Mouse (Mus musculus): ENCODE results near the gene Tom1l2. TPM values are rescaled to one million over a fixed set of nuclear protein-coding genes. Genes with fewer than 3 reads are reported as not detected.

Gene Tom1l2
- polyA plus RNA-seq, 1 experiment from 2014 or later = 74.6 TPM

DNA sequence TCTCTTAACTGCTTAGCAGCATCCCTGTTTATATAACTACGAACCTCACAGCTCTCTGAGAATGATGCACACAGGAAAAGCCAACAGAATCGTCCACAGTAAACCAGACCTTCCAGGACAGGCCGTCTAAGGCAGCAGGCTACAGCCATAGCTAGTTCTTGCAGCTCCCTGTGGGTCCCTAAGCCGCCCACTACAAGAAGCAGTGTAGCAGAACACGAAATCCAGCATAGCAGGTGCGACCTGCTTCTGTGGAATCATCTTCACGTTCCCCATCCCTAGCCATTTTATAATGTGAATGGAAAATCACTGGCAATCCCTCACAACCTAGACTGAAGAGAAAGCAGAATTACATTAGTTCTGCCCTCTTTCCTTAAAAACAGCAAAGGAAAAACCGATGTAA lies 35.8 kb downstream of the Tom1l2 start:
- Histone ChIP-seq H3K36me3 (ENCODE audit: control insufficient read depth, insufficient read depth, low read length) (no peaks in the 10 kb centered on the region), H3K27ac (ENCODE audit: low read length) (no peak overlapping the region), H3K9me3 (replicated peaks; ENCODE audit: control insufficient read depth, low read length, poor library complexity, severe bottlenecking) (no peaks in the 10 kb centered on the region), H3K4me2 (ENCODE audit: low read length) (no peak overlapping the region), H3K9ac (ENCODE audit: low read depth, low read length) (no peak overlapping the region), H3K4me1 (ENCODE audit: control insufficient read depth, insufficient read depth, low read length) (peaks cover 31% of the 10 kb centered on the region), H3K4me3 (ENCODE audit: low read depth, low read length) (no peak overlapping the region), H3K27me3 (ENCODE audit: control insufficient read depth, insufficient read depth, low read depth, low read length) (no peaks in the 10 kb centered on the region)
- ATAC-seq = no peak
- WGBS = 75% methylated on average over 8 of the region's 8 CpGs

DNA sequence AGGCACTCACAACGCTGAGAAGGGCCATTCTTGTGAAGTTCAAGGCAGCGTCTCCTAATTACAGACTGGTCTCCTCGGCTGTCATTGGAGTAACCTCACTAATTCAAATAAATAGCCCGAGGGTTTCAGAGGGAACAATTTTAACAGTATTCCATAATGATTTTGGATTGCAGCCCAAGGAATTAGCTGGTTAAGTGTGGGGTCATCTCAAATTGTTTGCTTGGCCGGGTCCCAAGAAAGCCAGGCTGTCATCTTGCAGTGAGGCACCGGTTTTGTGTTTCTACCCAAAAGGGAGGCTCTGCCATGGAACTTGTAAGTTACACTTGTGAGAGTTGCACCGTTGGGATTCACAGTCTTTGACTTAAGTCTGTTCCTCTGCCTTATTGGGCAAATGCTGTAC lies 36.5 kb downstream of the Tom1l2 start:
- no peaks in the 10 kb centered on the region for H3K36me3 ChIP-seq (ENCODE audit: control insufficient read depth, insufficient read depth, low read length)
- H3K9me3 ChIP-seq (replicated peaks; ENCODE audit: control insufficient read depth, low read length, poor library complexity, severe bottlenecking) = no peaks in the 10 kb centered on the region
- no peak overlapping the region for H3K4me2 ChIP-seq (ENCODE audit: low read length)
- 54% methylated on average over 7 of the region's 7 CpGs for WGBS
- H3K27ac ChIP-seq (ENCODE audit: low read length) = no peak overlapping the region
- H3K4me1 ChIP-seq (ENCODE audit: control insufficient read depth, insufficient read depth, low read length) = peaks cover 37% of the 10 kb centered on the region
- no peaks in the 10 kb centered on the region for H3K27me3 ChIP-seq (ENCODE audit: control insufficient read depth, insufficient read depth, low read depth, low read length)
- ATAC-seq = no peak
- no peak overlapping the region for H3K9ac ChIP-seq (ENCODE audit: low read depth, low read length)
- H3K4me3 ChIP-seq (ENCODE audit: low read depth, low read length) = no peak overlapping the region

- Histone ChIP-seq H3K36me3 (ENCODE audit: control insufficient read depth, insufficient read depth, low read length) (no peaks in the 10 kb centered on the region), H3K4me3 (ENCODE audit: low read depth, low read length) (no peak overlapping the region), H3K9me3 (replicated peaks; ENCODE audit: control insufficient read depth, low read length, poor library complexity, severe bottlenecking) (no peaks in the 10 kb centered on the region), H3K27me3 (ENCODE audit: control insufficient read depth, insufficient read depth, low read depth, low read length) (no peaks in the 10 kb centered on the region), H3K4me2 (ENCODE audit: low read length) (peak overlapping the region; percentile 31), H3K27ac (ENCODE audit: low read length) (peak overlapping the region; percentile 96), H3K4me1 (ENCODE audit: control insufficient read depth, insufficient read depth, low read length) (peaks cover 25% of the 10 kb centered on the region), H3K9ac (ENCODE audit: low read depth, low read length) (peak overlapping the region; percentile 57)
- WGBS = under 1% methylated on average over 8 of the region's 8 CpGs
- ATAC-seq = peak; percentile 95
Observed at GRCm38 (mm10) chr11:60311025-60311854, 41.5 kb downstream of the Tom1l2 start.

GRCm38 (mm10) chr11:60309875-60310274 lies 42.8 kb downstream of the Tom1l2 start:
- Histone ChIP-seq H3K36me3 (ENCODE audit: control insufficient read depth, insufficient read depth, low read length) (no peaks in the 10 kb centered on the region), H3K27ac (ENCODE audit: low read length) (no peak overlapping the region; the same call in 1 of the 2 replicates)
- no peak for ATAC-seq

GRCm38 (mm10) chr11:60308506-60309116 lies 44.1 kb downstream of the Tom1l2 start:
- H3K9ac ChIP-seq (ENCODE audit: low read depth, low read length) = no peak overlapping the region
- no peak overlapping the region for H3K27ac ChIP-seq (ENCODE audit: low read length)
- no peaks in the 10 kb centered on the region for H3K9me3 ChIP-seq (replicated peaks; ENCODE audit: control insufficient read depth, low read length, poor library complexity, severe bottlenecking)
- ATAC-seq = no peak
- H3K36me3 ChIP-seq (ENCODE audit: control insufficient read depth, insufficient read depth, low read length) = no peaks in the 10 kb centered on the region
- no peak overlapping the region for H3K4me3 ChIP-seq (ENCODE audit: low read depth, low read length)
- H3K27me3 ChIP-seq (ENCODE audit: control insufficient read depth, insufficient read depth, low read depth, low read length) = no peaks in the 10 kb centered on the region
- WGBS = 79% methylated on average over 12 of the region's 12 CpGs
- peaks cover 30% of the 10 kb centered on the region for H3K4me1 ChIP-seq (ENCODE audit: control insufficient read depth, insufficient read depth, low read length)
- no peak overlapping the region for H3K4me2 ChIP-seq (ENCODE audit: low read length)

More at GRCm38 (mm10) chr11:60309875-60310274, 42.8 kb downstream of the Tom1l2 start:
- no peaks in the 10 kb centered on the region for H3K9me3 ChIP-seq (replicated peaks; ENCODE audit: control insufficient read depth, low read length, poor library complexity, severe bottlenecking)
- H3K27me3 ChIP-seq (ENCODE audit: control insufficient read depth, insufficient read depth, low read depth, low read length) = no peaks in the 10 kb centered on the region
- peaks cover 30% of the 10 kb centered on the region for H3K4me1 ChIP-seq (ENCODE audit: control insufficient read depth, insufficient read depth, low read length)
- H3K9ac ChIP-seq (ENCODE audit: low read depth, low read length) = no peak overlapping the region
- no peak overlapping the region for H3K4me2 ChIP-seq (ENCODE audit: low read length)
- no peak overlapping the region for H3K4me3 ChIP-seq (ENCODE audit: low read depth, low read length)

- 82% methylated on average over 2 of the region's 2 CpGs for WGBS
- Histone ChIP-seq H3K27me3 (ENCODE audit: control insufficient read depth, insufficient read depth, low read depth, low read length) (no peaks in the 10 kb centered on the region), H3K9me3 (replicated peaks; ENCODE audit: control insufficient read depth, low read length, poor library complexity, severe bottlenecking) (no peaks in the 10 kb centered on the region), H3K4me3 (ENCODE audit: low read depth, low read length) (no peak overlapping the region), H3K4me1 (ENCODE audit: control insufficient read depth, insufficient read depth, low read length) (peaks cover 30% of the 10 kb centered on the region), H3K36me3 (ENCODE audit: control insufficient read depth, insufficient read depth, low read length) (no peaks in the 10 kb centered on the region), H3K9ac (ENCODE audit: low read depth, low read length) (no peak overlapping the region), H3K27ac (ENCODE audit: low read length) (no peak overlapping the region), H3K4me2 (ENCODE audit: low read length) (no peak overlapping the region)
- ATAC-seq = no peak
Observed at GRCm38 (mm10) chr11:60308061-60308460, 44.6 kb downstream of the Tom1l2 start.

GRCm38 (mm10) chr11:60307375-60307825 lies 45.3 kb downstream of the Tom1l2 start:
- Histone ChIP-seq H3K9me3 (replicated peaks; ENCODE audit: control insufficient read depth, low read length, poor library complexity, severe bottlenecking) (no peaks in the 10 kb centered on the region), H3K4me2 (ENCODE audit: low read length) (no peak overlapping the region), H3K9ac (ENCODE audit: low read depth, low read length) (no peak overlapping the region), H3K4me3 (ENCODE audit: low read depth, low read length) (no peak overlapping the region), H3K27me3 (ENCODE audit: control insufficient read depth, insufficient read depth, low read depth, low read length) (no peaks in the 10 kb centered on the region), H3K36me3 (ENCODE audit: control insufficient read depth, insufficient read depth, low read length) (no peaks in the 10 kb centered on the region), H3K4me1 (ENCODE audit: control insufficient read depth, insufficient read depth, low read length) (peaks cover 34% of the 10 kb centered on the region), H3K27ac (ENCODE audit: low read length) (no peak overlapping the region)
- ATAC-seq = no peak
- WGBS = 77% methylated on average over 2 of the region's 2 CpGs

- 59% methylated on average over 4 of the region's 4 CpGs for WGBS
- Histone ChIP-seq H3K4me2 (ENCODE audit: low read length) (no peak overlapping the region), H3K9ac (ENCODE audit: low read depth, low read length) (no peak overlapping the region), H3K27me3 (ENCODE audit: control insufficient read depth, insufficient read depth, low read depth, low read length) (no peaks in the 10 kb centered on the region), H3K4me3 (ENCODE audit: low read depth, low read length) (no peak overlapping the region), H3K4me1 (ENCODE audit: control insufficient read depth, insufficient read depth, low read length) (peaks cover 38% of the 10 kb centered on the region), H3K27ac (ENCODE audit: low read length) (no peak overlapping the region), H3K36me3 (ENCODE audit: control insufficient read depth, insufficient read depth, low read length) (no peaks in the 10 kb centered on the region), H3K9me3 (replicated peaks; ENCODE audit: control insufficient read depth, low read length, poor library complexity, severe bottlenecking) (no peaks in the 10 kb centered on the region)
- no peak for ATAC-seq
Observed at GRCm38 (mm10) chr11:60306834-60307233, 45.9 kb downstream of the Tom1l2 start.

DNA sequence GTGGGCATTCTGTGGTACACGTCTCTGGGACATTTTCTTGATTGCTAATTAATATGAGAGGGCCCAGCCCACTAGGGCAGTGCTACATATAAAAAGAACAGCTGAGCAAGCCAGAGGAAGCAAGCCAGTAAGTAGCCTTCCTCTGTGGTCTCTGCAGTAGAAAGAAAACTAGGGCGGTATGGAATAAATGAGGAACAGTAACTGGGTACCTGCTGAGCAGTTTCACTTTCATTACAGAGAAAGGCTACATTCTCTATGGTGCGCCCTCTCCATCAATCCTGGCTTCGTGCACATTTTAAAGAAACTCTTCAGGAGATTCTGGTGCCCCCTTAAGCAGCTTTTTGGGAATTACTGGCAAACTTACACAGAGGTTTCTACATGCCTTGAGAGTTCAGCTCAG lies 47.1 kb downstream of the Tom1l2 start:
- no peaks in the 10 kb centered on the region for H3K27me3 ChIP-seq (ENCODE audit: control insufficient read depth, insufficient read depth, low read depth, low read length)
- H3K4me2 ChIP-seq (ENCODE audit: low read length) = no peak overlapping the region
- peaks cover 38% of the 10 kb centered on the region for H3K4me1 ChIP-seq (ENCODE audit: control insufficient read depth, insufficient read depth, low read length)
- H3K27ac ChIP-seq (ENCODE audit: low read length) = peak overlapping the region; percentile 63
- H3K9me3 ChIP-seq (replicated peaks; ENCODE audit: control insufficient read depth, low read length, poor library complexity, severe bottlenecking) = no peaks in the 10 kb centered on the region
- H3K4me3 ChIP-seq (ENCODE audit: low read depth, low read length) = no peak overlapping the region
- ATAC-seq = no peak
- WGBS = 35% methylated on average over 4 of the region's 4 CpGs
- no peaks in the 10 kb centered on the region for H3K36me3 ChIP-seq (ENCODE audit: control insufficient read depth, insufficient read depth, low read length)
- no peak overlapping the region for H3K9ac ChIP-seq (ENCODE audit: low read depth, low read length)

Data from midbrain, embryonic 16.5 days (tissue).